In genomic region chr1:74950576-74951490, GRCm38 (mm10) we compare ENCODE assay signal across 9 mouse cellular contexts. TPM values are rescaled to one million over a fixed set of nuclear protein-coding genes. Genes with fewer than 3 reads are reported as not detected.
DNase-seq lines count a peak whose midpoint lies in the region; ATAC-seq lines count a peak whose summit lies in the region.
"Had no signal": no experiment of that assay in that cellular context is flagged by ENCODE, and none has a peak within 500 bp of the region (broad histone marks: within the 10 kb centered on the region; RNA-seq: fewer than 3 reads in every experiment).

No protein-coding gene starts in this region.

- peak; percentile 10 for DNase-seq in adrenal gland, adult 2 months
- no peak for DNase-seq in adrenal gland, adult (ENCODE audit: inconsistent age in 2 of 2, low spot score in 1 of 2)
- peak; percentile 55 for DNase-seq in ES-CJ7 (ENCODE audit: low read depth, low spot score)
- no peak for DNase-seq in hindbrain, embryonic 14.5 days (ENCODE audit: low spot score)
- peak; percentile 44 for DNase-seq in liver, embryonic 11.5 days (ENCODE audit: low spot score)
- peak; percentile 50 for DNase-seq in testis, postnatal 10 days (ENCODE audit: low spot score)
- DNase-seq in left cerebral cortex, adult 18-20 months (ENCODE audit: low spot score in 2 of 2), result no peak
- DNase-seq in B cell, adult 2 months, result no peak

- ATAC-seq in hindbrain, embryonic 14.5 days (ENCODE audit: low FRiP score), result no peak
- ATAC-seq in liver, embryonic 11.5 days (replicated peaks; ENCODE audit: low FRiP score), result peak; percentile 33; the same call in 1 of the 2 replicates

- 2% methylated on average over 79 of the region's 84 CpGs for WGBS in hindbrain, embryonic 14.5 days
- 2% methylated on average over 76 of the region's 84 CpGs for WGBS in liver, embryonic 11.5 days

- peaks cover 22% of the 10 kb centered on the region for H3K4me1 ChIP-seq in hindbrain, embryonic 14.5 days (replicated peaks; ENCODE audit: control insufficient read depth, insufficient read depth, low read length)
- peaks cover 2% of the 10 kb centered on the region; the same call in 1 of the 2 replicates for H3K4me1 ChIP-seq in liver, embryonic 11.5 days (replicated peaks; ENCODE audit: control insufficient read depth, insufficient read depth, low read length)

- H3K9me3 ChIP-seq in hindbrain, embryonic 14.5 days (ENCODE audit: control insufficient read depth, low read length), result no peaks in the 10 kb centered on the region
- no peaks in the 10 kb centered on the region for H3K9me3 ChIP-seq in liver, embryonic 11.5 days (ENCODE audit: control insufficient read depth, low read length)

- no peak overlapping the region for H3K27ac ChIP-seq in hindbrain, embryonic 14.5 days
- no peak overlapping the region for H3K27ac ChIP-seq in liver, embryonic 11.5 days (ENCODE audit: low read depth, low read length)

- H3K36me3 ChIP-seq in hindbrain, embryonic 14.5 days (replicated peaks; ENCODE audit: control insufficient read depth, insufficient read depth), result no peaks in the 10 kb centered on the region
- no peaks in the 10 kb centered on the region for H3K36me3 ChIP-seq in liver, embryonic 11.5 days (ENCODE audit: control insufficient read depth, insufficient read depth, low read length)

- peak overlapping the region; percentile 60 for H3K4me2 ChIP-seq in hindbrain, embryonic 14.5 days (replicated peaks)
- peak overlapping the region; percentile 61 for H3K4me2 ChIP-seq in liver, embryonic 11.5 days

- H3K9ac ChIP-seq in hindbrain, embryonic 14.5 days, result peak overlapping the region; percentile 34; the same call in 1 of the 2 replicates
- peak overlapping the region; percentile 35 for H3K9ac ChIP-seq in liver, embryonic 11.5 days (ENCODE audit: low read depth, low read length)

- H3K4me3 ChIP-seq in hindbrain, embryonic 14.5 days (replicated peaks; ENCODE audit: low read length), result peak overlapping the region; percentile 32
- H3K4me3 ChIP-seq in liver, embryonic 11.5 days (ENCODE audit: low read depth, low read length), result peak overlapping the region; percentile 47

- peaks cover 97% of the 10 kb centered on the region for H3K27me3 ChIP-seq in hindbrain, embryonic 14.5 days (ENCODE audit: control insufficient read depth, insufficient read depth, low read length)
- peaks cover 96% of the 10 kb centered on the region for H3K27me3 ChIP-seq in liver, embryonic 11.5 days (replicated peaks; ENCODE audit: control insufficient read depth, insufficient read depth, low read length)

RNA-seq across cellular contexts. Expression of gene Ihh, which starts 0.6 kb away (rescaled TPM):
- total RNA-seq in adrenal gland, adult 2 months (2021), result under 1 TPM in 1 of 2 experiments, not detected in 1; 0.31 TPM
- 0.03 and 0.32 TPM in 2 replicates for polyA plus RNA-seq in adrenal gland, adult 2 months (2012; rRNA removed)
- 0.32 and 0.35 TPM in 2 replicates for polyA plus RNA-seq in hindbrain, embryonic 14.5 days (2014; fragmentation: Nextera tagmentation; extraction: Ambion mirVana)
- polyA plus RNA-seq in liver, embryonic 11.5 days (2014; fragmentation: Nextera tagmentation; extraction: Ambion mirVana), result 2.2 and 2.7 TPM in 2 replicates
- under 1 TPM; 0.30 to 0.72 TPM for total RNA-seq in left cerebral cortex, adult 18-20 months (2021)
- total RNA-seq: common myeloid progenitor, adult 5-6 weeks had no signal

RNA-seq across cellular contexts. Expression of gene Cfap65, which starts 15.4 kb away (rescaled TPM):
- total RNA-seq in adrenal gland, adult 2 months (2021), result under 1 TPM in 1 of 2 experiments, not detected in 1; 0.07 TPM
- polyA plus RNA-seq in adrenal gland, adult 2 months (2012; rRNA removed), result 0.02 and 0.04 TPM in 2 replicates
- polyA plus RNA-seq in hindbrain, embryonic 14.5 days (2014; fragmentation: Nextera tagmentation; extraction: Ambion mirVana), result 1.2 and 1.4 TPM in 2 replicates
- not detected in 2 replicates for polyA plus RNA-seq in liver, embryonic 11.5 days (2014; fragmentation: Nextera tagmentation; extraction: Ambion mirVana)
- 1 to 10 TPM; 2.8 to 3.0 TPM for total RNA-seq in left cerebral cortex, adult 18-20 months (2021)
- total RNA-seq: common myeloid progenitor, adult 5-6 weeks had no signal

RNA-seq across cellular contexts. Expression of gene Cryba2, which starts 57.9 kb away (rescaled TPM):
- 1 to 10 TPM in 1 of 2 experiments, under 1 TPM in 1; 0.52 to 1.8 TPM for total RNA-seq in adrenal gland, adult 2 months (2021)
- polyA plus RNA-seq in adrenal gland, adult 2 months (2012; rRNA removed), result 0.55 and 0.85 TPM in 2 replicates
- polyA plus RNA-seq in hindbrain, embryonic 14.5 days (2014; fragmentation: Nextera tagmentation; extraction: Ambion mirVana), result 2.0 and 2.1 TPM in 2 replicates
- polyA plus RNA-seq in liver, embryonic 11.5 days (2014; fragmentation: Nextera tagmentation; extraction: Ambion mirVana), result not detected in 2 replicates
- under 1 TPM in 1 of 2 experiments, not detected in 1; 0.80 TPM for total RNA-seq in left cerebral cortex, adult 18-20 months (2021)
- total RNA-seq: common myeloid progenitor, adult 5-6 weeks had no signal

Comparison
In these comparisons a context has a peak if more than half of its experiments do, and no peak if none do; other contexts are left out.
1. DNase-seq: peak in adrenal gland, adult 2 months (single experiment), ES-CJ7 (single experiment), liver, embryonic 11.5 days (single experiment) and testis, postnatal 10 days (single experiment); none in adrenal gland, adult (0 of 2), hindbrain, embryonic 14.5 days (single experiment), left cerebral cortex, adult 18-20 months (0 of 2) and B cell, adult 2 months (0 of 2).